Mouse (Mus musculus) lung, adult 2 months (tissue): Measurements from ENCODE around the gene Ppia.

ENCODE experiments used
- CTCF ChIP-seq: fragments of 200-500 bp; IDR thresholded peaks from 2 replicates; pipeline ENCODE4 v1.5.1; 2011; ENCODE audit warnings: mild to moderate bottlenecking, low read length, control low read depth; ENCODE audit not compliant: insufficient read depth
- POLR2A ChIP-seq: fragments of 200-500 bp; IDR thresholded peaks from 2 replicates; pipeline ENCODE4 v1.6.1; 2011; ENCODE audit warnings: low read depth, mild to moderate bottlenecking, control low read depth, low read length, borderline replicate concordance; ENCODE audit errors: extremely low read depth

- TF ChIP-seq POLR2A (no peak), CTCF (no peak)
Observed at GRCm38 (mm10) chr11:6398141-6398540, 17.1 kb upstream of the Ppia start.
